Mouse (Mus musculus) thymus, adult 2 months (tissue): ENCODE results near the gene Qars.

Experiments
- CTCF ChIP-seq: fragments of 200-500 bp; IDR thresholded peaks from 2 replicates; pipeline ENCODE4 v1.5.1; 2012; ENCODE audit warnings: mild to moderate bottlenecking, control low read depth, low read length, moderate library complexity, borderline replicate concordance; ENCODE audit not compliant: control insufficient read depth, poor library complexity, insufficient read depth; ENCODE audit errors: extremely low read depth
- POLR2A ChIP-seq: fragments of 200-500 bp; IDR thresholded peaks from 2 replicates; pipeline ENCODE4 v1.6.1; 2012; ENCODE audit warnings: mild to moderate bottlenecking, low read length, control low read depth, moderate library complexity; ENCODE audit not compliant: control insufficient read depth, poor library complexity, insufficient read depth; ENCODE audit errors: extremely low read depth

DNA sequence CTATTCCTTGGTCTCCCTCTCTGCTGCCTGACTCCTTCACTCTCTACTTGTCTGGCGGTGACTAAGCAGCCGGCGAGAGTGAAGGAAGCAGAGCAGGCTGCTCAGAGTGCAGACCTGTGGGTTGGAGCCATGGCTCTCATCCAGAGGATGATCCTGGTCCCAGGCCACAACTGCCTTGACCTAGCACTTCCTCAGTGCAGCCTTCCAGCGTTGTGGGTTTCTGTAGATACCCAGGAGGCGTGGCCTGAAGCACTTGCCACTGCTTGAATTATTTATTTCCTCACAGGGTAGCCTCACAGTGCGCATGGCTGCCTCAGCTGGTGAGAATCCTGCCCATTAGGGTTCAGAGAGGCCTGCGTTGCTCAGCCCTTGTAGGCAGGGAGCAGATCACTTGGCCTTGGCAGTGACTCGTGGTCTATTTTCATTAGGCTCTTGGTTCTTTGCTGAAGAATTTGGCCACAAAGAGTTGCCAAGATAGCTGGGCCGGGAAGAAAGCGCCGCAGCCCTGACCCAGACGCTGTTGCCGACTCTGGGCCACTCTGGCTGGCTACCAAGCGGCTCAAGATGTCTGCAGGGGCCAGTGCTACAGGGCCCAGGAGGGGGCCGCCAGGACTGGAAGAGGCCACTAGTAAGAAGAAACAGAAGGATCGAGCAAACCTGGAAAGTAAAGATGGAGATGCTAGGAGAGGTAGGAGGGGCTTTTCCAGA lies 15.3 kb upstream of the Qars start:
- TF ChIP-seq CTCF = no peak
- no peak for TF ChIP-seq POLR2A
